Mouse (Mus musculus): Measurements from ENCODE around the gene Rnls. TPM values are rescaled to one million over a fixed set of nuclear protein-coding genes. Genes with fewer than 3 reads are reported as not detected.

Rnls gene
- polyA plus RNA-seq, 1 experiment: 133 TPM

GRCm38 (mm10) chr19:33282985-33283384, 109.1 kb downstream of the Rnls start:
- H3K4me3 ChIP-seq (ENCODE audit: control insufficient read depth, low read depth, low read length): no peak overlapping the region
- H3K27me3 ChIP-seq (ENCODE audit: control insufficient read depth, insufficient read depth, low read length): no peaks in the 10 kb centered on the region
- TF ChIP-seq CTCF (IDR thresholded peaks at IDR 0.05; ENCODE audit: control insufficient read depth, insufficient read depth, insufficient replicate concordance, low read depth, low read length) (no peak), POLR2A (IDR thresholded peaks at IDR 0.05; ENCODE audit: control insufficient read depth, low read depth, low read length) (no peak)
- no peak overlapping the region for H3K27ac ChIP-seq (ENCODE audit: control insufficient read depth, insufficient read depth, low read depth, low read length)
- no peaks in the 10 kb centered on the region for H3K4me1 ChIP-seq (ENCODE audit: control insufficient read depth, insufficient read depth, low read length)
- no peaks in the 10 kb centered on the region for H3K36me3 ChIP-seq (ENCODE audit: control insufficient read depth, insufficient read depth, low read length)

DNA sequence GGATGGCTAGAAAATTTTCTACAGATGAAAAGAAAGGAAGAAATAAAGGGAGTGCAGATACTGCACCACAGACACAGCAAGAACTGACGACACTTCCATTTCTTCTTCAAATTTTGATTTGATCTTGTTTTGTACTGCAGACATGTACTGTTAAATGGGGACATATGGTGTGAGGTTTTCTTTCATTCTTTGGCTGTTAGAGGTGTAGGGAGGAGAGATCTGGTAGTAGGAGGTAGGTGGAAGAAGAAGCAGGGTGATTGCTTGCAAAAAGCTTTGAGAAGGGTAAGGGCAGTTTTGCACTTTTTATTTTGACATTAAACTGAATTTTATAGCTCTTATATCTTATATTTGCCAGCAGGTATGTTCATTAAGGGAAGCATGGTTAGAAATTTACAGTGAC, 115.7 kb downstream of the Rnls start:
- no peak overlapping the region for H3K4me3 ChIP-seq (ENCODE audit: control insufficient read depth, low read depth, low read length)
- no peaks in the 10 kb centered on the region for H3K27me3 ChIP-seq (ENCODE audit: control insufficient read depth, insufficient read depth, low read length)

DNA sequence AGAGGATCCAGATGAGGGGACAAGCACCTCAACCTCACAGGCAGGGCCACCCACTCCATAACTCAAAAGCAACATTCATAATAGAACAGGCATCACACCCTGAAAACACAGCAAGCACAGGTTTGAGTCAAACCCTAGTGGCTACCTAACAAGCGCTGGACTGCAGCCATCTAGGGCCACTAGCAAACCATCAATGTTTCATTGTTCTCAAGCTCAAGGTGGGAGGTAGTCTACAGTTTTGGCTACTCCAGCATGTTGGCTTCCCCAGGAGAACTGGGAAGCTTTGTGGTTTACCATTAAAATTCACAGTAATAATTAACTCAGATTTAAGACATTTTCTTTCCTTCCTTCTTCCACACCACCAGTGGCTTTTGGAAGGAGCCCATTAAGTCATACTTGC, 118.4 kb downstream of the Rnls start:
- no peak overlapping the region for H3K27ac ChIP-seq (ENCODE audit: control insufficient read depth, insufficient read depth, low read depth, low read length)
- H3K27me3 ChIP-seq (ENCODE audit: control insufficient read depth, insufficient read depth, low read length): no peaks in the 10 kb centered on the region
- no peaks in the 10 kb centered on the region for H3K4me1 ChIP-seq (ENCODE audit: control insufficient read depth, insufficient read depth, low read length)
- TF ChIP-seq POLR2A (IDR thresholded peaks at IDR 0.05; ENCODE audit: control insufficient read depth, low read depth, low read length) (no peak), CTCF (IDR thresholded peaks at IDR 0.05; ENCODE audit: control insufficient read depth, insufficient read depth, insufficient replicate concordance, low read depth, low read length) (no peak)
- no peak overlapping the region for H3K4me3 ChIP-seq (ENCODE audit: control insufficient read depth, low read depth, low read length)
- H3K36me3 ChIP-seq (ENCODE audit: control insufficient read depth, insufficient read depth, low read length): no peaks in the 10 kb centered on the region

More for the DNA sequence above, 115.7 kb downstream of the Rnls start:
- TF ChIP-seq POLR2A (IDR thresholded peaks at IDR 0.05; ENCODE audit: control insufficient read depth, low read depth, low read length) (no peak), CTCF (IDR thresholded peaks at IDR 0.05; ENCODE audit: control insufficient read depth, insufficient read depth, insufficient replicate concordance, low read depth, low read length) (no peak)
- Histone ChIP-seq H3K36me3 (ENCODE audit: control insufficient read depth, insufficient read depth, low read length) (no peaks in the 10 kb centered on the region), H3K4me1 (ENCODE audit: control insufficient read depth, insufficient read depth, low read length) (no peaks in the 10 kb centered on the region), H3K27ac (ENCODE audit: control insufficient read depth, insufficient read depth, low read depth, low read length) (no peak overlapping the region)

DNA sequence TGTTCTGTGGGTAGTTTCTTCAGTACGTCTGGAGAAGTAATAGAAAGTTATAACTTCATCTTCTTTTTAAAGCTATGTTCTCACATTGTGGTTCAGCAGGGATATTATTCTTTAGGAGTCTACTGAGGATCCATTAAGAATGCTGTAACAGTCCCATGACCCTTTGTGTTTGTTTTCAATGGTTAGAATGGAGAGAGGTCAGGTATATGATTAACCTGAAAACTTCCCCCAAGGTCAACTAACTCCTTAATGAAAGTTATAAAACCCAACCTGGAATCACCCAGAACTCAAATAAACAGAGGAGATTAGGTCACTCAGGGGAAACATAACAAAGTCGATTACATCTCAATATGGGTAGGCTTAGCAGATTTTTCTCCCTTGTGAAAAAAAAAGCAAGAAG, 120.5 kb downstream of the Rnls start:
- no peak overlapping the region for H3K27ac ChIP-seq (ENCODE audit: control insufficient read depth, insufficient read depth, low read depth, low read length)
- H3K36me3 ChIP-seq (ENCODE audit: control insufficient read depth, insufficient read depth, low read length): no peaks in the 10 kb centered on the region
- TF ChIP-seq CTCF (IDR thresholded peaks at IDR 0.05; ENCODE audit: control insufficient read depth, insufficient read depth, insufficient replicate concordance, low read depth, low read length) (no peak), POLR2A (IDR thresholded peaks at IDR 0.05; ENCODE audit: control insufficient read depth, low read depth, low read length) (no peak)
- H3K27me3 ChIP-seq (ENCODE audit: control insufficient read depth, insufficient read depth, low read length): no peaks in the 10 kb centered on the region
- H3K4me1 ChIP-seq (ENCODE audit: control insufficient read depth, insufficient read depth, low read length): no peaks in the 10 kb centered on the region
- H3K4me3 ChIP-seq (ENCODE audit: control insufficient read depth, low read depth, low read length): no peak overlapping the region

DNA sequence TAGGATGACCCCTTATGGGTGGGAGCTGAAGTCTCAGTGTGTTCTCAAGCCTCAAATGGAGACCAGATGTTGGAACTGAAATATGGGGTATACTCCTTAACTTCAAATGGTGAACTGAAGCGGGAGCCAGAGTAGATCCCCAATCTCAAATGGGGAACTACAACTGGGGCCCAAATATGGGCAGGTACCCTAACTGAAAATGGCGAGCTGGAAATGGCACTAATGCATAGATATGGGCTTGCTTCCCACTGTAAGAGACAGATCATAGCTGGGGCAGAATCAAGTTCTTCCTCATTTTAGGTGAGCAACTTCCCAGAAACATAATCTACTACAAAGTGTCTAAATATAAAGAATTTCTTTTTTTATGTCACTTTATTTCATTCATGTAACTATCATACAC, 121.9 kb downstream of the Rnls start:
- TF ChIP-seq POLR2A (IDR thresholded peaks at IDR 0.05; ENCODE audit: control insufficient read depth, low read depth, low read length) (no peak), CTCF (IDR thresholded peaks at IDR 0.05; ENCODE audit: control insufficient read depth, insufficient read depth, insufficient replicate concordance, low read depth, low read length) (no peak)
- no peak overlapping the region for H3K4me3 ChIP-seq (ENCODE audit: control insufficient read depth, low read depth, low read length)

DNA sequence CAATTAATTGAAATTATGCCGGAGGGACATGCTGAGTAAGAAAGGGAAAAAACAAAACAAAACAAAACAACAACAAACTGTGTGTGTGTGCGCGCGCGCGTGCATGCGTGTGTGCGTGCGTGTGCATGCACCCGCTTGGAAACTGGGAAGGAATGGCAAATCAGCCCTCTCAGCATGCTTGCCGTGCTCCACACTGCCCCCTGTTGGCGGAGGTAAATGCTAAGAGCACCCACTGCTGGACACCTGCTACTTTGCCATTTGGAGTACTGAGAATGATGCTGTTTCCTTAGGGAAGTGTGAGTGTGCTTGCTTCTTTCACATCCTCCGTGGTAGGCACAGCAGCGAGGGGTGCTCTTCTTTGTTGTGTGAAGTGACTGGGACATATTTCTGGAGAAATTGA, 124.1 kb downstream of the Rnls start:
- Histone ChIP-seq H3K27me3 (ENCODE audit: control insufficient read depth, insufficient read depth, low read length) (no peaks in the 10 kb centered on the region), H3K4me3 (ENCODE audit: control insufficient read depth, low read depth, low read length) (no peak overlapping the region), H3K27ac (ENCODE audit: control insufficient read depth, insufficient read depth, low read depth, low read length) (no peak overlapping the region), H3K36me3 (ENCODE audit: control insufficient read depth, insufficient read depth, low read length) (no peaks in the 10 kb centered on the region), H3K4me1 (ENCODE audit: control insufficient read depth, insufficient read depth, low read length) (no peaks in the 10 kb centered on the region)
- TF ChIP-seq CTCF (IDR thresholded peaks at IDR 0.05; ENCODE audit: control insufficient read depth, insufficient read depth, insufficient replicate concordance, low read depth, low read length) (peak; percentile 86; the same call in 1 of the 2 replicates), POLR2A (IDR thresholded peaks at IDR 0.05; ENCODE audit: control insufficient read depth, low read depth, low read length) (no peak)

More for the DNA sequence above, 121.9 kb downstream of the Rnls start:
- H3K27ac ChIP-seq (ENCODE audit: control insufficient read depth, insufficient read depth, low read depth, low read length): no peak overlapping the region
- no peaks in the 10 kb centered on the region for H3K4me1 ChIP-seq (ENCODE audit: control insufficient read depth, insufficient read depth, low read length)
- no peaks in the 10 kb centered on the region for H3K27me3 ChIP-seq (ENCODE audit: control insufficient read depth, insufficient read depth, low read length)
- no peaks in the 10 kb centered on the region for H3K36me3 ChIP-seq (ENCODE audit: control insufficient read depth, insufficient read depth, low read length)

- Histone ChIP-seq H3K4me3 (ENCODE audit: control insufficient read depth, low read depth, low read length) (no peak overlapping the region), H3K36me3 (ENCODE audit: control insufficient read depth, insufficient read depth, low read length) (no peaks in the 10 kb centered on the region), H3K4me1 (ENCODE audit: control insufficient read depth, insufficient read depth, low read length) (no peaks in the 10 kb centered on the region), H3K27me3 (ENCODE audit: control insufficient read depth, insufficient read depth, low read length) (no peaks in the 10 kb centered on the region), H3K27ac (ENCODE audit: control insufficient read depth, insufficient read depth, low read depth, low read length) (no peak overlapping the region)
- TF ChIP-seq CTCF (IDR thresholded peaks at IDR 0.05; ENCODE audit: control insufficient read depth, insufficient read depth, insufficient replicate concordance, low read depth, low read length) (no peak), POLR2A (IDR thresholded peaks at IDR 0.05; ENCODE audit: control insufficient read depth, low read depth, low read length) (no peak)
Measured at GRCm38 (mm10) chr19:33265245-33265644, 126.8 kb downstream of the Rnls start.

Data from testis, adult 2 months (tissue).